Mouse (Mus musculus) layer of hippocampus, adult 2 months (tissue): ENCODE measurements around the gene Fam181a. TPM values are rescaled to one million over a fixed set of nuclear protein-coding genes. Genes with fewer than 3 reads are reported as not detected.

Experiments
- DNase-seq, 2 experiments: peaks; one replicate each; pipeline ENCODE4 v3.0.0; 2022; ENCODE audit warnings: low spot score in 2 of 2
- H3K27ac ChIP-seq: fragments of 200-600 bp; 2 replicates; pipeline ENCODE4 v1.8.1; 2022
- H3K4me3 ChIP-seq: fragments of 200-600 bp; 2 replicates; pipeline ENCODE4 v1.8.1; 2022; ENCODE audit warnings: mild to moderate bottlenecking
- CTCF ChIP-seq: fragments of 200-600 bp; conservative IDR thresholded peaks from 2 replicates; pipeline ENCODE4 v1.8.1; 2022; ENCODE audit warnings: antibody characterized with exemption, mild to moderate bottlenecking, moderate library complexity
- total RNA-seq, 2 experiments: library from RNA; stranded (reverse); gene quantifications; 2 replicates each; pipeline ENCODE4 v1.2.3; 2021

The Fam181a gene
- total RNA-seq, 2 experiments from 2014 or later = 1.5 to 2.3 TPM

GRCm38 (mm10) chr12:103326569-103326968 is 15.8 kb downstream of the Fam181a start:
- Histone ChIP-seq H3K4me3 (no peak overlapping the region), H3K27ac (no peak overlapping the region)
- DNase-seq = no peak
- no peak for TF ChIP-seq CTCF

GRCm38 (mm10) chr12:103327107-103327506 is 16.3 kb downstream of the Fam181a start:
- no peak overlapping the region for H3K27ac ChIP-seq
- no peak overlapping the region for H3K4me3 ChIP-seq
- no peak for TF ChIP-seq CTCF
- DNase-seq = no peak

- Histone ChIP-seq H3K27ac (no peak overlapping the region), H3K4me3 (no peak overlapping the region)
- DNase-seq = no peak
- no peak for TF ChIP-seq CTCF
Observed at GRCm38 (mm10) chr12:103328448-103329191, 17.8 kb downstream of the Fam181a start.

GRCm38 (mm10) chr12:103331491-103331890 is 20.7 kb downstream of the Fam181a start:
- no peak for TF ChIP-seq CTCF
- no peak for DNase-seq
- Histone ChIP-seq H3K4me3 (no peak overlapping the region), H3K27ac (0 out of 2 replicates have a peak overlapping the region, but pooled peaks have one; percentile 0)

GRCm38 (mm10) chr12:103332879-103333278 is 22.1 kb downstream of the Fam181a start:
- Histone ChIP-seq H3K4me3 (no peak overlapping the region), H3K27ac (no peak overlapping the region)
- no peak for DNase-seq
- TF ChIP-seq CTCF = no peak

- no peak for TF ChIP-seq CTCF
- no peak for DNase-seq
- no peak overlapping the region for H3K27ac ChIP-seq
Observed at GRCm38 (mm10) chr12:103333426-103333825, 22.7 kb downstream of the Fam181a start.

GRCm38 (mm10) chr12:103336766-103337165 is 26.0 kb downstream of the Fam181a start:
- H3K27ac ChIP-seq = peak overlapping the region; percentile 28; the same call in 1 of the 2 replicates
- no peak for TF ChIP-seq CTCF
- no peak for DNase-seq
- H3K4me3 ChIP-seq = no peak overlapping the region

More at GRCm38 (mm10) chr12:103333426-103333825, 22.7 kb downstream of the Fam181a start:
- no peak overlapping the region for H3K4me3 ChIP-seq

- no peak for TF ChIP-seq CTCF
- no peak for DNase-seq
- H3K27ac ChIP-seq = peak overlapping the region; percentile 20; the same call in 1 of the 2 replicates
- H3K4me3 ChIP-seq = no peak overlapping the region
Observed at GRCm38 (mm10) chr12:103338162-103338798, 27.5 kb downstream of the Fam181a start.

GRCm38 (mm10) chr12:103341212-103341611 is 30.4 kb downstream of the Fam181a start:
- no peak for TF ChIP-seq CTCF
- Histone ChIP-seq H3K27ac (no peak overlapping the region), H3K4me3 (no peak overlapping the region)
- no peak for DNase-seq

GRCm38 (mm10) chr12:103343456-103343855 is 32.7 kb downstream of the Fam181a start:
- no peak for TF ChIP-seq CTCF
- DNase-seq = no peak
- H3K4me3 ChIP-seq = no peak overlapping the region
- no peak overlapping the region for H3K27ac ChIP-seq

GRCm38 (mm10) chr12:103344934-103345333 is 34.2 kb downstream of the Fam181a start:
- DNase-seq = no peak
- no peak for TF ChIP-seq CTCF
- H3K4me3 ChIP-seq = no peak overlapping the region
- no peak overlapping the region for H3K27ac ChIP-seq

GRCm38 (mm10) chr12:103346945-103347344 is 36.2 kb downstream of the Fam181a start:
- TF ChIP-seq CTCF = no peak
- no peak overlapping the region for H3K27ac ChIP-seq
- no peak overlapping the region for H3K4me3 ChIP-seq
- DNase-seq = no peak

GRCm38 (mm10) chr12:103347406-103347805 is 36.6 kb downstream of the Fam181a start:
- no peak for TF ChIP-seq CTCF
- no peak for DNase-seq

GRCm38 (mm10) chr12:103348506-103348905 is 37.7 kb downstream of the Fam181a start:
- DNase-seq = peak; percentile 78 to 90
- H3K27ac ChIP-seq = no peak overlapping the region
- TF ChIP-seq CTCF = peak; percentile 97
- no peak overlapping the region for H3K4me3 ChIP-seq

More at GRCm38 (mm10) chr12:103347406-103347805, 36.6 kb downstream of the Fam181a start:
- Histone ChIP-seq H3K27ac (no peak overlapping the region), H3K4me3 (no peak overlapping the region)
